Mouse (Mus musculus): ENCODE results near the gene Gm7697. TPM values are rescaled to one million over a fixed set of nuclear protein-coding genes. Genes with fewer than 3 reads are reported as not detected.
"Not testable (repeated sequence)": the region's sequence is repeated elsewhere in the genome, so short reads cannot be mapped to it uniquely, and the experiment has no call there.

The Gm7697 gene
- not detected for total RNA-seq (2021)

DNA sequence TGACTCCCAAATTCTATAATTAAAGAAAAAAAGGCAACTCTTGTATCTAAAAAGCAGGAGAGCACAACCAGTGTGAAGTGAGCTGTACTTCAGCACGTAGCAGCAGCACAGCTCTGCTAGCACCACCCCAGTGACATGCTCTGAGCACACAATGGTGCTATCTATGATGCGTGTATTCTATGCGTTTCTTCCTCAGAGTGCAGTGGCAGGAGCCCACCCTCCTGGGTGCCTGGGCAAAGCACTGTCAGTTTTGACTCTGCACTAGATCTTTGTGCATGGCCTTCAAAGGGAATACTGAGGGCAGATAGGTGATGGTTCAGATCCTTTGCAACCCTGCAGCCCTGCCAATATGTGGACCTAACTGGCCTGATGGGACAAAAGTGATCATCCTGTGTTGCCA, at the start of gene Gm7697:
Gm7697 (minus strand) TSS at position 101 of the 400 bp plus-strand sequence.
- DNase-seq; intact Hi-C loops (cut with DNase I): not testable (repeated sequence)

DNA sequence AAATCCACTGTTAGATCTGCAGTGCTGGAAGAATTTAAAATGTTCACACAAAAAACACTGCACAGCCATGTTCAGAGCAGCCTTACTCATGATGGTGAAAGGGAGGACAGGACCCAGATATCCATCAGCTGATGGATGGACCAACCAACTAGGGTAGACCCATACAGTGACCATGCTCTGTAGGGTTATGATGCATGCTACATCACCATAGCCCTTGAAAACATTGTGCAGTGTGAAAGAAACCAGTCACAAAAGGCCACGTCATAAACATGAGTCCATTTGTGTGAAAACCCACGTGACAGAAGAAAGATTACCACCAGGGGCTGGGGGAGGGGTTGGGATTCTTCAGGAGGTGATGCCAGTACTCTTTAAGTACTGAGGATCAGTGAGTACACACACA, 28.5 kb upstream of the Gm7697 start:
- DNase-seq; intact Hi-C loops (cut with DNase I): not testable (repeated sequence)

DNA sequence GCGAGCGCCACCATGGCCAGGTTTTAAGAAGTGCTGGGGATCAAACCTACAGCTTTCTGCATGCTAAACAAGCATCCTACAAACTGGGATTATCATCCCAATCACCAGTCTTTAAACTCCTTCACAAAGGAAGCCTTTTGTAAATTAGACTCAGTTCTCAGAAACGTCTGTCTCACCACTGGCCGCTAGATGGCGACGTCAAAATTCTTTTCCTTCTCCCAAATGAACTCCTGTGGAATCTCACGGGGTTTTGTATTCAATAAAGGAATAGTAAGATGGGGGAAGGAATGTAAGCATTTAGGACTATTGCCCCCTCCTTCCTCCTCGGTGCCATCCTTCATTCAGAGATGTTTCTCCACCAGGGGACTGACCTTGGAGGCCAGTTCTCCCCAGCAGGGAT, 26.8 kb upstream of the Gm7697 start:
- peak; percentile 44 to 56 for DNase-seq
- intact Hi-C loops (cut with DNase I), result loop anchor here (5.0 kb wide), 1 partner anchor 222 kb away; no protein-coding TSS in a partner anchor

DNA sequence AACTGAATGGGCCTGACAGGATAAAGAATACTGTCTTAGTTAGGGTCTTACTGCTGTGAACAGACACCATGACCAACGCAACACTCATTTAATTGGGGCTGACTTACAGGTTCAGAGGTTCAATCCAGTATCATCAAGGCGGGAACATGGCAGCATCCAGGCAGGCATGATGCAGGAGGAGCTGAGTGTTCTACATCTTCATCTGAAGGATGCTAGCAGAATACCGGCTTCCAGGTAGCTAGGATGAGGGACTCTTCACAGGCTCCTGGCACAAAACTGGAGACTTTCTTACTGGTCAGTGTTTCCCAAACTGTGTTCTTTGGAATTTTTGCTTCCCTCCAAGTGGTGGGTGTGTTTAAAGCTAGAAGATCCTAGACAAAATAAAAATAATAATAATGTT, 25.3 kb upstream of the Gm7697 start:
- DNase-seq, result not testable (repeated sequence)
- intact Hi-C loops (cut with DNase I), result loop anchor here (5.0 kb wide), 1 partner anchor 221 kb away; no protein-coding TSS in a partner anchor

DNA sequence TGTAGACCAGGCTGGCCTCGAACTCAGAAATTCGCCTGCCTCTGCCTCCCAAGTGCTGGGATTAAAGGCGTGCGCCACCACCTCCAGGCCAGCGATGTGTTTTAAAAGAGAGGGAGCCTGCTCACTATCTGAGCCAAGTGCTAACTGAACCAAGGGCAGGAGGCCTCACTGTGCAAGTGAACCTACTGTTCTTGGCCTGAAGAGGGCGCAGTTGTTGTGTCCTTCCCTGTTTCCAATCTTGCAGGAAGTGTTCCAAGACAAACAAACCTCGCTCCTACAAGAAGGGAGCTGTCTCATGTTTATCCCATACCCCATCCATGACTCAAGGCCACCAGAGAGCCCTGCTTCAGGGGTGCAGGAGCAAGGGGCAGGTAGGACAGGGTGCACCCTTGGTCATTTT, 24.4 kb upstream of the Gm7697 start:
- not testable (repeated sequence) for DNase-seq
- intact Hi-C loops (cut with DNase I), result loop anchor here (5.0 kb wide), 1 partner anchor 220 kb away; no protein-coding TSS in a partner anchor

DNA sequence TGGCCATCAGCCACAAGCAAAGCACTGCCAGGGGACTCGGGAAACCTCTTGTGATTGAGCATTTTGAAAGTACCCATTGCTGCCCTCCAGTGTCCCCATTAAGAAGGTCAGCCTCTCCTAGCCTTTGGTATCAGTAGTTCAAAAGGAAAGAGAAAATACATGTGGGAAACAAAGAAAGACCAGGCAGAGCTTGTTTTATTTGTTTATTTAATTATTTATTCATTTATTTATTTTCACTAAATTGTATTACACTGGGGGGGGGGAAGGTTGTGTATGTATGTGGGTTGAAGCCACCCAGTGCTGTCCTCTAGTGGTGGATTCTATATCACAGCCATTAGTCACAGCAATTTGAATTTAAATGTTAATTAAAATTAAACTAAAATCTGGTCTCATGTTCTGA, 22.2 kb upstream of the Gm7697 start:
- intact Hi-C loops (cut with DNase I), result loop anchor here (5.0 kb wide), 1 partner anchor 218 kb away; no protein-coding TSS in a partner anchor

DNA sequence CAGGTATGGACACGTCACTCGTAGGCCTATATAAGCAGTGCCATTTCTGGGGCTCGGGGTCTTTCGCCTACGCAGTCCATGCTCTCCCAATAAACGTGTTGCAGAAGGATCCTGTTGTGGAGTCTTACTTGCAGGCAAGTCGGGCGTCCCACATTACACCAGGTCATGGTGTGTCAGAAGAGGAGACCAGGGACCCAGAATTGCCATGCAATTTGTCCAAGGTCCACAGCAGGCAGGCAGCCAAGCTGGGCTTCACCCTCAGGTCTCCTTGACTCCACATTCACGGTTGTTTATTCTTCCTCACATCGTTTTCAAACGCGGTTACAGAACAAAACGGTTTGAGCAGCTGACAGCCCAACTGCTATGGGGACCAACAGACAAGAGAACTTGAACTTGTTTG, 21.7 kb upstream of the Gm7697 start:
- intact Hi-C loops (cut with DNase I); DNase-seq: not testable (repeated sequence)

More for the DNA sequence above, 22.2 kb upstream of the Gm7697 start:
- not testable (repeated sequence) for DNase-seq

DNA sequence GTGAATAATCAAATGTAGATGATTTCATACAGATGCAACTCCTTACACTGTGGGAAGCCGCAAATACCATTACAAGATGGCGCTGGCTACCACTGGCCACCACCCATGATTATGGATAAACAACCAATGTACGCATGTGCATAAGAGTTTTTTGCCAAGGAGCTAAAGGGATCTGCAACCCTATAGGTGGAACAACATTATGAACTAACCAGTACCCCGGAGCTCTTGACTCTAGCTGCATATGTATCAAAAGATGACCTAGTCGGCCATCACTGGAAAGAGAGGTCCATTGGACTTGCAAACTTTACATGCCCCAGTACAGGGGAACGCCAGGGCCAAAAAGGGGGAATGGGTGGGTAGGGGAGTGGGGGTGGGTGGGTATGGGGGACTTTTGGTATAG, 21.2 kb upstream of the Gm7697 start:
- intact Hi-C loops (cut with DNase I); DNase-seq: not testable (repeated sequence)

DNA sequence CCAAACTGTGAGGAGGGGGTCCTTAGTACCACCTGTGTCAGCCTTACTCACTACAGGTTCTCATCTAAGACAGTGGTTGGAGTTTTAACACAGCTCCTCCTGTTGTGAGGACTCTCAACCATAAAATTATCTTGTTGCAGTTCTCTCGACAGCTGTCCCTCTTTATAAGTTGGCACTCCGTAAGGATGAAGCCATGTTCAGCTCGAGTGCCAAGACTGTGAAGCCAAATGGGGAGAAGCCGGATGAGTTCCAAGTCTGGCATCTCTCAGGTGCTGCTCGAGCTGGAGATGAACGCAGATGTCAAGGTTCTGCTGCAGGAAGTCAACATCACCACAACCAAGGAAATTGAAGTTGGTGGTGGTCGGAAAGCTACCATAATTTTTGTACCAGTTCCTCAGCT, 18.0 kb upstream of the Gm7697 start:
- intact Hi-C loops (cut with DNase I); DNase-seq: not testable (repeated sequence)

DNA sequence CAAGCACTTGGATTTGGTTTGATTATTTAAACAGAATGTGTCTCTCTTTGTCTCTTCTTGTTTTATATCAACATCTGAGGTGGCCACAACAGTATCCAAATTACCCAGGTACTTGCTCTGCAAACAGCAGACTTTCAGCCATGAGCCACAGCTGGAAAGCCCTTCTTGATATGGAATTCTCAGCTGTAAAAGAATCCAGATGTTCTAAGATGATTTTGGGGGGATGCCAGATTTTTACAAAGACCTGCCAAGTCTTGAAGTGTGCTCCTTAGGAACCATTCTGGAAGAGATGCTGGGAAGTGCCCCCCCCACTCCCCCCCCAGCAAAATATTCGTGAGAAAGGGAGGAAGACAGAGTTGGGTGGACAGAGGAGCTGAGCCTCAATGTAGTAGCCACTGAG, 17.6 kb upstream of the Gm7697 start:
- intact Hi-C loops (cut with DNase I); DNase-seq: not testable (repeated sequence)

DNA sequence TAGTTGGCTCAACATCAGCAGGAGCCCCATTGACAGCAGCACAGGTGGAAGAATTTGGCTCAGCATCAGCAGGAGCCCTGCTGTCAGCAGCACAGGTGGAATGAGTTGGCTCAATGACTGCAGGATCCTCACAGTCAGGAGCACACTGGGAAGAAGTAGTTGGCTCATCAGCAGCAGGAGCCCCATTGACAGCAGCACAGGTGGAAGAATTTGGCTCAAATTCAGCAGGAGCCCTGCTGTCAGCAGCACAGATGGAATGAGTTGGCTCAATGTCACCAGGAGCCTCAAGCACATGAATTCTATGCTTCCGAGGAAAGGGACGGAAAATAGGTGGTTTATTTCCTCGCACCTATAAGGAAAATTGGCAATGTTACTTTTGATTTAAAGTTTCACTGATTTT, 47.8 kb downstream of the Gm7697 start:
- intact Hi-C loops (cut with DNase I); DNase-seq: not testable (repeated sequence)

DNA sequence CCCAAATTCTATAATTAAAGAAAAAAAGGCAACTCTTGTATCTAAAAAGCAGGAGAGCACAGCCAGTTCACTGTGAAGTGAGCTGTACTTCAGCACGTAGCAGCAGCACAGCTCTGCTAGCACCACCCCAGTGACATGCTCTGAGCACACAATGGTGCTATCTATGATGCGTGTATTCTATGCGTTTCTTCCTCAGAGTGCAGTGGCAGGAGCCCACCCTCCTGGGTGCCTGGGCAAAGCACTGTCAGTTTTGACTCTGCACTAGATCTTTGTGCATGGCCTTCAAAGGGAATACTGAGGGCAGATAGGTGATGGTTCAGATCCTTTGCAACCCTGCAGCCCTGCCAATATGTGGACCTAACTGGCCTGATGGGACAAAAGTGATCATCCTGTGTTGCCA, 69.3 kb downstream of the Gm7697 start, which contains the start of gene Gm9495:
Gm9495 (minus strand) TSS at position 101 of the 400 bp plus-strand sequence.
- DNase-seq; intact Hi-C loops (cut with DNase I): not testable (repeated sequence)

Other genes starting within 250 kb of the Gm7697 start
- gene Gm9495, start 69.4 kb downstream of the Gm7697 start, total RNA-seq (2021), result under 1 TPM in 1 of 2 experiments, not detected in 1; 0.19 TPM
- gene Zfp868, start 102.6 kb upstream of the Gm7697 start, total RNA-seq (2021), result 1 to 10 TPM; 7.7 to 9.1 TPM
- 1 to 10 TPM; 1.0 to 1.9 TPM for gene Zfp964, start 131.5 kb upstream of the Gm7697 start, total RNA-seq (2021)
- 10 to 100 TPM; 13.6 to 16.1 TPM for gene Zfp869, start 187.7 kb upstream of the Gm7697 start, total RNA-seq (2021)
- 1 to 10 TPM; 2.0 to 2.2 TPM for gene Zfp963, start 227.0 kb upstream of the Gm7697 start, total RNA-seq (2021)

All from heart, postnatal 36 days (tissue).